Mouse (Mus musculus): ENCODE measurements around the gene Lman1l.
A peak's percentile ranks its signal among the peaks of the same experiment; 100 is the strongest.

The Lman1l gene

DNA sequence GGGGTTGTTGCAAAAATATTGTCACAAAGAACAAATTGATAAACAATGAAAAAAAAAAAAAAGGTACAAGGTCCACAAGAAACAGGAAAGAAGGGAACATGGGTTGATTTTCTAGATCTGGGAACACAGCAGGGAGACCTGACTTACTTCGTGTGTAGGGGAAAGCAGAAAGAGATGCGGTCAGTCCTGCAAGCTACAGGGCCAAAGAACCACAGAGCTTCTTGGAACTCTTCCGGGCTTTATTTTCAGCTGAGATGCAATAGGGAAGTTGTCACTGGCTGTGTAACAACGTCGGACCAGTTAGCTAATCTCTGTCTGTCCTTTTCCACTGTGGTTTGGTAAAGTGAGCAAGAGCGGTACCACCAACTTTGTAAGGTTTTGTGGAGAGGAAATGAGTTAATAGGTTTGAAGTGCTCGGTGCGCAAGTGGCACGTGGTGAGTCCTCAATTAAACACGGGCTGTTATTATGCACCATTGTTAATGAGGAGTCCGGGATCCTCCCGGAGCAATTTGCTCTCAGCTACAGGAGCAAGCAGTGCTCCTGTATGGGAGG lies 26.1 kb upstream of the Lman1l start:
- peak; percentile 59 to 60 for DNase-seq (ENCODE audit: low read depth in 1 of 2, low spot score in 2 of 2)

DNA sequence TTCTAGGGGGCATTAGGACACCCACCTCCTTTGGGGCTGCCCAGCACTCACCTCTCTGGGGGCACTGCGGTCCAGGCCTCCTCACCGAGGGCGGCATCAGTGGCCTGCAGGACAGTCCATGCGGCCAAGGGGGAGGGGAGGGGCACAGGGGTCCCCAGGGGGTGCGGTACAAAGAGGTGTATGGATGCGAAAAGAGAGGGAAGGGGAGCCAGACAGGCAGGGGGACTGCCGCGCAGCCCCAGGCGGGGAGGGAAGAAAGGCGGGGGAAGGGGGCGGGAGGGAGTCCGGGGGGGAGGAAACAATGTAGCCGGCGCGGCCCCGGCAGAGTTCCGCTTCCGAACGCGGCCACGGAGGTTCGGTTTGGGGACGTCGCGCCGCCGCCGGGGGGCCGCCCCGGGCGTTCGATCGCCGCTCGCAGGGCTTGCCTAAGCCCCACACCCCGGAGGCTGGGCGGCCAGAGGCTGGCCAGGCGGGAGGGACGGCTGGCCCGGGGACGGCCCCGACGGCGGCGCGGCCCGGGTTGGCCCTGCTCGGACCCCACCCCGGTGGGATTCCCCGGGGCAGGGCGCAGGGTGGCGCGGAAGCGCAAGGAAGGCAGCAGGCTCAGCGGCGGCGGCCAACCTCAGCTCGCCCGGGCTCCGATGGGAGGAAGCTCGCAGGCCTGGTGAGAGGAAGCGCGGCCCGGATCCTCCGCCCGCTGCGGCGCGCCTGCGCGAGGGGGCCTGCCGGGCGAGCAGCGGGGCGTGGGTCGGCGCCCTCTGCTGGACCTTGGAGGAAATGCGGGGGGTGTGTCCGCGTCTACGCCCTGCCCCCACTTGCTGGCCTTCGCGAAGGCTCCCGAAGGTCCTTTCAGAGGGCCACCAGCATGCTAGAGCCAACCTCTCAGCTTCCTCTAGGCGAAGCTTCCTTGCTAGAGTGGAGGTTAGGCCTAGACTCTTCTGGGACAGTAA lies 24.6 kb upstream of the Lman1l start:
- peak; percentile 84 to 96 for DNase-seq (ENCODE audit: low read depth in 1 of 2, low spot score in 2 of 2)

DNA sequence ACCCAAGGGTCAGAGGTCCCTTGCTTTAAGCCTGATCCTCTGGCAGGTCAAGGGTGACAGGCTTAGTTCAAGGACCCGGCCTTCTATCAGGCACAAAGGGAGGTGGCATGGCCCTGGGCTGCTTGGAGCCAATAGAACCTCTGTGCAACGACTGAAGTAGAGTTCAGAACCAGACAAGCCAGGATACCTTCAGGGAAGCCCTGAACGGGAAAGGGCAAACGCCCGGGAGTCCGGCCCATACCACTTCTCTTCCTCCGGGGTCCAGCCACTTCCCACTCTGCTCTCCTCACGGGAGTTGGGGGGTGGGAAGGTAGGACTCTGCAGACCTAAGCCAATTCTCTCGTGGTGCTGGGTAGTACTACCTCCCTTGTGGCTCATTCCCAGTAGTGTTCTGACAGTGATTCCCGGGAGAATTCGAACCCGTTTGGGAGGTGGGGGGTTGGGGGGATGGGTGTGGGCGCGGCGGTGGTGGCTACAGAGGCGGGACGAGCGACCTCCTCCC lies 23.9 kb upstream of the Lman1l start:
- no peak for DNase-seq (ENCODE audit: low read depth in 1 of 2, low spot score in 2 of 2)

DNA sequence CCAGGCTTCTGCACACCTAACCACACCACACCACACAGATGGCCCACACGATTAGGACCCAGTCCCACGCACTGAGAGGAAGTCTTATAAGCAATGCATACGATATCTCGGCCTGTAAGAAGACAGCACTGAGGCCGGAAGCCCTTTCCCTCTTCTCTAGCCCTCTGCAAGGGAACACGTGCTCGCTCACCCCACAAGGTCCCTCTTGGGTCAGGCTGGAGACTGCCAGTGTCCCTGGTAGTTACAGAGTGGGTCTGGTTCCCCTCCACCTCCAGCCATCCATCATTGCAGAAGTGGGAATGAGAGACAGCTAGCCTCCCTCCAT lies 23.2 kb upstream of the Lman1l start:
- no peak for DNase-seq (ENCODE audit: low read depth in 1 of 2, low spot score in 2 of 2)

DNA sequence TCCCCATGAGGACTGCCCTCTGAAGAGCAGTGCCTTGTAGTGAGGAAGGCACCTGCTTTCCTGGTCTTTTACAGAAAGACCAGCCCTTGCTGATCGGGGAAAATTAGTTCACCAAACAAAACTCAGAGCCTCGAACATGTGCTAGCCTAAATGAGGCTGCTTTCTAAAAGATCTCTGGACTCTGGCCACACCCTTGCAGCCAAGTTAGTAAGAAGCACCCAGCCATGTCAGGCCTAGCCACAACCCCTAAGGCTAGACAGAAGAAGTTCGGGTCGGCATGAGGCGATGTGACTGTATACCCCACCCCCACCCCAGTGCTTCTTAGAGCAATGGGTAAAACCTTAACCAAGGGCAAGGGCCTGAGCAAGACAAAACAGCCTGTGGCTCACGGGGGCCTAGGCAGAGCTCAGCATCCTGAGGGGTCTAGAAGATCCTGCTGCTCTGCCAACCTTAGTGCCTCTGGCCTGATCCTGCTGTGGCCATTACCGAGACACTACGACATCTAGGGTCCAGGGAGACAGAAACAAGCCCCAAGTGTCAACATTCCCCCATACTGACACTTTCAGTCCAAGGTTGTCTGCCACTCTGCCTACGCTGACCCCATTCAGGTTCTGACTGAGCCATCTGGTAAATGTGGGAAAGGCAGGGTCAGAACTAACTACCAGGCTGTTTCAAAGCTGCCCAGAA lies 22.7 kb upstream of the Lman1l start:
- no peak for DNase-seq (ENCODE audit: low read depth in 1 of 2, low spot score in 2 of 2)

DNA sequence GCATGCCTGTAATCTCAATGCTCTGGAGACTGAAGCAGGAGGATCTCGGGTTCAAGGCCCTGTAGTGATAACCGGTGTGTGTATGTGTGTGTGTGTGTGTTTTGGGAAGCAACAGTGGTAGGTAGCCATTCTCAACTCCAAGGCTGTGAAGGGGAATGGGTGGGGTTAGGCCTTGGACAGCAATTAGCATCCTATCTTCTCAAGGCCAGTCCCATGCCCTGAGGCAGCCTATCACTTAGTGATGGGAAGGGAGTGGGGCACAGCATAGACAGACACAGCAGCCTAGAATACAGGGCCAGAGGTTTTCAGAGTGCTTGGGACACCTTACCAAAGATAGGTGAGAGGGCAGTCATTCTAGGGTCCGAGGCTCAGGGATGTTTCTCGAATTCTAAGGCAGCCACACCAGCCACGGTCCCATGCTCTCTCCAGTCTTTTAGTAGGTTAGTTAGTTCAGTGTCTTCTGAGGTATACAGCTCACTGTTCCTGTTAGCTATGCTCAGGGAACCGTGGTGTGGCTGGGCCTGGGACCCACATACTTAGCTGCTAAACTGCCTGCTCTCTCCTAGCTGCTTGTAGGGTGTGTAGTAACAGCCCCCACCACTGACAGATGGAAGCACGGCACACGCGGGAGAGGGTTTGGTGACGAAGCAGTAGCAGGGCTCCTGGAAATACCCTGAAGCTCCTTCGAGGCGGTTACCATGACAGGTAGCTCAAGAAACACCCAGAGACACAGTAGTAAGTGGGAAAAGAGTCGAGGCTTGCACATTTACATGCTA lies 21.4 kb upstream of the Lman1l start:
- DNase-seq (ENCODE audit: low read depth in 1 of 2, low spot score in 2 of 2), result no peak

DNA sequence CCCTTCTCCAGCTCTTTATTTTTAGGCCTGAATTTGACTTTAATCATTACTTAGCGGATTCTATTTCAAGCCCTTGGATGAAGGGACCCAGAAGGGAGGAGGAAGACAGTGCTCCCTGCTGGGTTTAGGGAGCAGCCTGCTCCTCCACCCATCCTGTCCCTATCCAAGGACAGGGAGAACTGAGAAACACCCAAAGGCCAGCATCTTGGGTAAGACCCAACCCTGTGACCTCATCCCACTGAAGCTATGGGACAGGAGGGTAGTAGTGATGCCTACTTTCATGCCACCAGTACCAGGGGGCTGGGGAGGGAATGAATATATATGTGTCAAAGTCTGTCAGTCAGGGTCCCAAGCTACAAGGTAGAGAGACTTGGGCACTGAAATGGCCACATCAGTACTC lies 20.4 kb upstream of the Lman1l start:
- DNase-seq (ENCODE audit: low read depth in 1 of 2, low spot score in 2 of 2), result no peak

DNA sequence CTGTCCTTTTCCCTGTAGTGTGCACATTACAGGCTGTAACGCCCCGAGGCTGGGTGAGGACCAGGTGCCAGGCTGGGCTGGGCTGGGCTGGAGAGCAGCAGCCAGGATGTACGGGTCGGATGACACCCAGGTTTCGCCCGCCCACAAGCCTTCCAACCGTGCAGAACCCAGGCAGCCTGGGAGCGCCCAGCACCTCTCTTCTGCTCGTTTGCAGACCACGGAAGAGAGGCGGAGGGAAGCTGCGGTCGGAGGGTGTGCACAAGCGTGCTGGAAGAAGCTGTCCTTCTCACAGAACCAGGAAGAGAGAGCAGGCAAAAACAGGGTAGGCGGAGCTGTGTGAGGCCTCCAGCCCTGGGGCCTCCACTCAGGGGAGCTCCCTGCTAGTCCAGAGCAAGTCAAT lies 19.8 kb upstream of the Lman1l start:
- peak; percentile 71 to 78 for DNase-seq (ENCODE audit: low read depth in 1 of 2, low spot score in 2 of 2)

DNA sequence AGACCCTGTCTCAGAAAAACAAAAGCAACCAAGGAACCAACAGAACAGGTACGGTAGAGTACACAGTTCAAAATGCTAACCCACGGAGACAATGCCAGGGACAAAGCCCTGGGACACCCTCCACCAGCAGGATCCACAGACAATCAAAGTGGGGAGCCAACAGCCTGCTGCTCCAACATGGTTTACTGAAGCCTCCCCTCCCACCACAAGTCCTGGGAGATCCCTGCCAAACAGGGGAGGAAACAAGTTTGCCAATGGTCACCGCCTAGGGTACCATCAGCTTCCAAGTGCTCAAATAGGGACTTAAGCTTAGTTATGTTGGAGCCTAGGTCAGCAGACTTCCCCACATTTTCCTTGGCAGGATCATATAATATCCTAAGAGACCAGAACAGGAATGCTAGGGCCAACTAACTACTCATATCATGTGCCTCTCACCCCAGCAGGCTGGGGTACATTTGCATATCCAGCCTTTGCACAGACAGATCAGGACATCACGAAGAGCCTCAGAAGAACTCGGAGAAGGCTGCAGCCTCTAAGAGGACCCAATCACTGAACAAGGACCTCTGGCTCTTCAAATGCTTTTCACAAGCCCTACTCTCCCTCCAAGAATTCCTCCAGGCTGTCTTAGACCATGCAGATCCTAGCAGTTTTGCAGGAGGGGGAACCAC lies 19.2 kb upstream of the Lman1l start:
- no peak for DNase-seq (ENCODE audit: low read depth in 1 of 2, low spot score in 2 of 2)

DNA sequence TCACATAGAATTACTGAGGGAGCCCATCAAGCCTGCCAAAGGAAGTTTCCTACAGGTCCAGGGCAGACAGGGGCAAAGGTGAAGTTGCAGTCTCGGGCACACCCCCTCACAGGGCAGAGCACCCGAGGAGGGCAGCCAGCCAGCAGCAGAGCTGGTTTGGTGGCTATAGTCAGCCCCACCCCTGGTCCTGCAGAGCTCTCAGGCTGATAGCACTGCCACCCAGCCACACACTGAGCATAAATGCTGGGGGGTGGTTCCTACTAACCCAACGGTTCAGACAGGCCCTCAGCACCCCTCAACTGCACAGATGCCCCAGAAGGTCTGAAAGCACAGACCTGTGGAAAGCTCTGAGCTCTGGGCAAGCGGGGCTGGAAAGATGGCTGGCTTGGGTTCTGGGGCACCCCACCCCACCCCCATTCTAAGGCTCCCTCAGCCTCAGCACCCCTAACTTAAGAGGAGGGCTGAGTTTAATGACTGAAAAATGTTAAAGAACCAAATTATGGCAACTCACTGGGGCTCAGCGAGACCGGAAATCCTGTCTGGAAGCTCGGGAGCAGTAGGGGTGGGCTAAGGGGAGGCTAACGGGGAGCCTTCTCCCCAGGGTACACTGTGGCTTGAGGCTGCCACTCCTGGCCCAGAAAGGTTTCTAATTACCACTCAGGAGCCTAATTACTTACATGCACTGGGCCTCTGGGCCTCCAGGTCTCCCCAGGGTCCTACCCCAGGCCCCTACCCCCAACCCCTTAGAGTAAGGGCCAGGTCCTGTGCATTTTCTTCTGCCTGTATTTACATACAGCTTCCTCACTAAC lies 18.3 kb upstream of the Lman1l start:
- no peak for DNase-seq (ENCODE audit: low read depth in 1 of 2, low spot score in 2 of 2)

DNA sequence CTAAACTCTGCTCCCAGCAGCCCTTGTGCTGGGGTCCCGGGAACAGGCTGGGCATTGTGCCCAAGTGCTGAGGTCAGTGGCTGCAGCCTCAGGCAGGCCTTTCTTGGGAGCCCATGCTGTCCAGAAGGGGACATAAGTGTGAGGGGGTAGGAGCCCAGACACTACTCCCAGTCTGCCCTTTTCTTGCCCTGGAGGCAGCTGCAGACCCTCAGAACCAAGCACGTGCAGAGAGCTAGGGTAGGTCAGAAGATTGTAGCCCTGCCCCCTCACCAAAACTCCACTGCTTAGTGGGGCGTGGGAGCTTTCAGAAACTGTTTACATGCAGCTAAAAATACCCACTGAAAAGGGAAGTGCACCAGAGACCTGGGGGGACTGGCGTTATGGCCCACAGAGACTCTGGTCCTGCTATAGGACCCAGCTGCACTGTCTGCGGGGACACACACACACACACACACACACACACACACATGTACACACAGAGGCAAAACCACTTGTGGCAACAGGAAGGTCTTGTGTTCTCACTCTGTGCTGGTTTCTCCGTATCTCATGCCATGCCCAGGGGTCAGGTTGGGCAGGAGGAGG lies 17.3 kb upstream of the Lman1l start:
- no peak for DNase-seq (ENCODE audit: low read depth in 1 of 2, low spot score in 2 of 2)

DNA sequence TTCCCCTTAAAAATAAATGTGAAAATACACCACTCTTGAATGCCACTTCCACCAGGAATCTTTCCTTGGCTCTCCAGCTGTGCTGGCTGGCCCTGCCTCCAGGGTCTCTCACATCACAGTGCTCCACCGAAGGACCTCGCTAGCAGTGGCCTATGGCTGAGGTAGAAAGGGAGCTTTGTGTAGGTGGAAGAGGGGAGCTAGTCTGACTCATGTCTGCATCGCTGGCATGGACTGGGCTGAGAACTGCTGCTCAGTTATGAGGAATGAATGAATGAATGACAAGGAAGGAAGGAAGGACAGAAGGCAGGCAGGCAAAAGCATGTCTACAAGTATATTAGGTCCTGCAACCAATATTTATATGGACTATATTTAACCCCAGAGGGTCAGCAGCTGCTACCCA lies 16.7 kb upstream of the Lman1l start:
- DNase-seq (ENCODE audit: low read depth in 1 of 2, low spot score in 2 of 2), result no peak

DNA sequence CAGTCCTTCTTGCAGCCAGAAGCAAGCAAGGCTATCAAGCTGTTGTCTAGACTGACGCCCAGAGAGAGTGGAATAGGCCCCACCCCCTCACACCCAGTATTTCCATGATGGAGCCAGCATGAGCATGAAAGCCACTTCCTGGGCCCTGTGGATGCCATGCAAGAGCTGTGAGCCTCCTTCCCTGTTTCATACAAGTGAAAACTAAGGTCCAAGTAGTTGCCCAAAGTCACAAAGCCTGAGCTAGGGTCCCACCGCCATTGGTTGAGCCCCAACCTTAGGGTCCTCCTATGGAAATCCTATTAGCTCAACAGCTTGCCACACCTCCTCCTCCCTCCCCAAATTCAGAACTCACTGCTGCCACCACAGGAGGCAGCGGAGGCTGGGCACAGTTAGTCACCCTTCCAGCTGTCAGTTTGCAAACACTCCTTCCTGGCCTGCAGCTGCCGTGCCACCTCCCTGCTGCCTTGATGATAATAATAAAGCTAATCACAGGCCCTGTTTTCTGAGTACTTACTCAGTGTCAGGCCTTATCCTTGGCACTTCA lies 13.0 kb upstream of the Lman1l start:
- DNase-seq (ENCODE audit: low read depth in 1 of 2, low spot score in 2 of 2), result no peak

DNA sequence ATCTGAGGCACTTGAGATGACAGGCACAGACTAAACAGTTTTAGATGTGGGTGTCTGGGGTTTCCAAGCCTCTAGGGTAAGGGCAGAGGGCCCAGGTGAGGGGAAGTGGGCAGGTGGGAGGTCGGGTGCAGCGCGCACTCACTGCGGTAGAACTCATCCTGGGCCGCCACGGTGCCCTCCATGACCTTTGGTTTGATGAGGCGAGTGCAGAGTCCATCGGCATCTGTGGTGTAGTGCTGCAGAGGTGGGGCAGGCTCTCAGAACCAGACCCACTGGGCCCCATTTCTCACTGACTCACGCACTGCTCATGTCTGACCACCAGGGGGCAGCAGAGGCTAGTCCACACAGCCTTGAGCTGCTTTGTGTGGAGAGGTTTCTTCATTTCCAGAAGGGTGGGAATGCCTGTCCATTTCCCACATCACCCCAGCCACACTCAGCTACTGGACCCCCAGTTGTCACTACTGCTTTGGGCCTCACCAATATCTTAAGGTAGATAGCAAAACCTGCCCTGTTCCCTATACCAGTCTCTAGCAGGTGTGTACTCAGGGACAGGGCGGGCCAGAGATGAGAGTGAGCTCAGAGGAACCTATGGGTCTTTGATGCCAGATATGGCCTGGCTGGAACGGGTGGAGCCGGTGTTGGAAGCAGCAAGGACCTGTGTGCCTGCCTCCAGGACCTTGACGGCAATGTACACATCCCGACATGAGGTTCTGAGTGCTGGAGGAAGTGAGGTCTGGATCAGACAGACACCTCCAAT lies 8.7 kb upstream of the Lman1l start:
- peak in 1 of 2 experiments; percentile 67 for DNase-seq (ENCODE audit: low read depth in 1 of 2, low spot score in 2 of 2)

DNA sequence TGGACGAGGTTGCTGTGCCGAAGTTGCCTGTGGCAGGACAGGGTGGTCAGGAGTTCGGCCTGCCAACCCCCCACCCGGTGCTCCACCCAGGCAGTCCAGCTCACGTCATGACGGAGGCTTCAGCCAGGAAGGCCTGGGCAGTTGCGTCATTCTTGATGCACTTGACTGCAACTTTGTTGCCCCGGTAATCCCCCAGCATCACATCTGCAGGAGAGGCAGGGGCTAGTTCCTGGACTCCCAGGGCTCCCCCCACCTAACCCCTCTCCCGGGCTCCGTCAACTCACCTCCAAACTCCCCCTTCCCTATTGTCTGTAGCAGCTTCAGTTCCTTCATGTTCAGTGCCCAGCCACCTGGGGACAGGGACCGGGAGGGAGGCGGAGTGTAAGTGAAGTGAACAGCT lies 8.1 kb upstream of the Lman1l start:
- no peak for DNase-seq (ENCODE audit: low read depth in 1 of 2, low spot score in 2 of 2)

DNA sequence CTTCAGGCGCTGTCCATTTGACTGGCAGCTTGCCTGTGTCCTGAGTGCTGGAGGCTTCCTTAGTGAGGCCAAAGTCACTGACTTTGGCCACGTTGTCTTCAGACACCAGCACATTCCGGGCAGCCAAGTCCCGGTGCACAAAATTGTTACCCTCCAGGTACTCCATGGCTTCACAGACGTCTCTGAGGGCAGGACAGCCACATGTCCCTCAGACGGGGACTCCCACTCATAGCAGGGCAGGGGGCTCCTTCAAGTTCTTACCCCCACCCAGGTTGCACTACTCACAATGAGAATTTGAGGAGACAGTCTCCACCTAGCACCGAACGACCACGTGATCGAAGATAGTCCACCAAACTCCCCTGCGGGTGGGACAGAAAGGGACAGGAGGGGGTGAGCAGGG lies 7.3 kb upstream of the Lman1l start:
- no peak for DNase-seq (ENCODE audit: low read depth in 1 of 2, low spot score in 2 of 2)

DNA sequence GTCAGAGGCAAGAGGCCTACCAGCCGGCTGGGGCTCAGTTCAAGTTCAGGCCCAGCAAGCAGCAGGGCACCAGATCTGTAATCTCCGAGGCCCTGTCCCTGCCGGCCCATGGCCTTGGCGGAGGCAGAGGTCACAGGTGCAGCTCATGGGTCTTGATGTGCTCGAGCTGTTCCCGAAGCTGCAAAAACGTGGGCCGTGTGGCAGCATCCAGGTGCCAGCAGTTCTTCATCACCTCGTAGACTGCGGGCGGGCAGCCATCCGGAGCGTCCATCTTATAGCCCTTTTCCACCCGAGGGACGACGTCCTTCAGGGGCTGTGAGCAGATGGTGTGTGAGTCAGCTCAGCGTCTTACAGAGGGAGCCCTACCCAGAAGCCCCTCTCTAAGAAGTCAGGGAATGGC lies 6.6 kb upstream of the Lman1l start:
- no peak for DNase-seq (ENCODE audit: low read depth in 1 of 2, low spot score in 2 of 2)

DNA sequence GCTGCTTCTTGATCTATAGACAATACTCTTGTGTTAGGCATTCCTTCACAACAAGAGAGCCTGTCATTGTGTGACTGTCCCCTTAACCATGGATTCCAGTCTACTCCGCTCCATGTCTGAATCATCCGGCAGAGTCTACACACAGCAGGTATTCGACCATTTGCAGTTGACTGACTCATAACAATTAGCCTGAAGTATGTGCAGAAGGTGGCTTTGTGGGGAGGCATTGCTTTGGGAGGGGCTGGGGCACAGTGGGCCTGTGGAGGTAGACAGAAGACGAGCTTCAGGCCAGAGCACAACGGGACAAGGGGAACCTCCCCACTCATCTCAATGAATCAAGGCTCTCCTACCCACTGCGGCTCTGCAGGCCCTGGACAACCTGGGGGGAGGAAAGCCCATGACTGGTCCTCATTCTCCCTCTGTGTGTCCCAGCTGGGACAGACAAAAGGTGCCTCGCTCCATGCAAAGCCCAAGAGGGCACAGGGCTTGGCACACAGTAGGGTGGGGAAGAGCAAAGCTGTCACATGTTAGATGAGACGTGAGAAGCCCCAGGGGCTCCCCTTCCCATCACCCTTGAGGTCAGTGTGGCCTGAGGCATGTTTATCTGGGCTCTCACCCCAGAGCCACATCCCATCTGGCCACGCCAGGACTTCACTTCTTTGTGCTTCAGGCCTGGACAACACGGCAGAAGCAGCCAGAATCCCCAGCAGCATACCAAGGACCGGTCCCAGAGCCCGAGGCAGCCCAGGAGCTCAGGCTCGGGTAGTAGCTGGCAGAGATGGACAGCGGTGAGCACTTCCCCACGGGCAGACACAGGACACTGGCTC lies 5.3 kb upstream of the Lman1l start:
- DNase-seq (ENCODE audit: low read depth in 1 of 2, low spot score in 2 of 2), result no peak

Measured in monocyte, adult 2 months (primary cell).